Mouse (Mus musculus): Measurements from ENCODE around the gene Plpp2.

DNA sequence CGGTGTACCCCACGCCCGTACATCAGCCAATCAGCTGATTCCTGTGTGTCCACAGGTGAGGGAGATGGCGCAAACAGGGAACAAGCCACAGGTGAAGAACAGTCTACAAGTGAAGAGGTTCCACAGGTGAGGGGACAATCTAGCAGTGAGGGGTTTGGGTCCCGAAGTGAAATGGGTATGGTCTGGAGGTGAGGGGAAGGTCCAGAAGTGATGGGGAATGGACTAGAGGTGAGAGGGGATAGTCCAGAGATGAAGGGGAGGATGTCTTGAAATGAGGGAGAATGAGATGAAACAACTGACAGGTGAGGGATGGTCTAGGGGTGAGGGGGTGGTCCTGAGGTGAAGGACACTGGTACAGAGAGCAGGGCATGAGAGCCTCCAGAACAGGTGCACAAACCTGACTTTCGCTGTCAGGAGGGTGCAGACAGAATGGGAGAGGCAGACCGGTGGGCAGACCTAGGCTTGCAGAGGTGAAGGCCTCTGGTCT lies 21.7 kb upstream of the Plpp2 start:
- no peak for TF ChIP-seq POLR2A (IDR thresholded peaks at IDR 0.05; ENCODE audit: insufficient read length, low read depth)
- no peak for TF ChIP-seq TCF12 (IDR thresholded peaks at IDR 0.05; ENCODE audit: insufficient read depth, poor library complexity, severe bottlenecking)
- no peak for TF ChIP-seq USF1 (IDR thresholded peaks at IDR 0.05; ENCODE audit: low read depth)
- no peak for TF ChIP-seq E2F4 (IDR thresholded peaks at IDR 0.05; ENCODE audit: insufficient read depth)
- TF ChIP-seq SRF (IDR thresholded peaks at IDR 0.05; ENCODE audit: control insufficient read depth, insufficient read length, low read depth), result no peak
- no peak for TF ChIP-seq MAX (IDR thresholded peaks at IDR 0.05; ENCODE audit: low read depth)
- TF ChIP-seq POLR2AphosphoS2 (IDR thresholded peaks at IDR 0.05; ENCODE audit: insufficient read length, low read depth), result no peak
- TF ChIP-seq REST (IDR thresholded peaks at IDR 0.05; ENCODE audit: insufficient read depth, insufficient read length), result no peak
- no peak for TF ChIP-seq MYOD1 (IDR thresholded peaks at IDR 0.05; ENCODE audit: control insufficient read depth in 1 of 3, insufficient read length in 2 of 3, low read depth in 2 of 3)
- TF ChIP-seq MYOG (IDR thresholded peaks at IDR 0.05; ENCODE audit: control insufficient read depth in 1 of 3, insufficient read depth in 1 of 3, insufficient read length in 2 of 3, low read depth in 2 of 3), result no peak
- no peak for TF ChIP-seq TCF3 (IDR thresholded peaks at IDR 0.05; ENCODE audit: insufficient read length, low read depth)
- TF ChIP-seq CEBPB (IDR thresholded peaks at IDR 0.05; ENCODE audit: insufficient read depth, poor library complexity, severe bottlenecking), result no peak

All from myocyte (in vitro differentiated cells).